Mouse (Mus musculus) forebrain, embryonic 12.5 days (tissue): Measurements from ENCODE around the gene Afdn. TPM values are rescaled to one million over a fixed set of nuclear protein-coding genes. Genes with fewer than 3 reads are reported as not detected.

ENCODE experiments used
- ATAC-seq: fragments of 200-750 bp; cut with Nextera tagmentation; 2 replicates; pipeline ENCODE4 v1.8.0; 2017; ENCODE audit warnings: moderate TSS enrichment; ENCODE audit not compliant: low FRiP score
- H3K27ac ChIP-seq: fragments of 300-500 bp; sonication (generic); 2 replicates; pipeline ENCODE4 v1.5.1; 2016; ENCODE audit warnings: mild to moderate bottlenecking
- H3K27me3 ChIP-seq: fragments of 300-500 bp; sonication (generic); 2 replicates; pipeline ENCODE4 v1.6.1; 2016; ENCODE audit warnings: mild to moderate bottlenecking
- H3K36me3 ChIP-seq: fragments of 300-500 bp; sonication (generic); replicated peaks from 2 replicates; pipeline ENCODE4 v1.6.1; 2016; ENCODE audit warnings: mild to moderate bottlenecking
- H3K4me1 ChIP-seq: fragments of 300-500 bp; sonication (generic); 2 replicates; pipeline ENCODE4 v1.6.1; 2016
- H3K4me2 ChIP-seq: fragments of 300-500 bp; sonication (generic); 2 replicates; pipeline ENCODE4 v1.6.1; 2016; ENCODE audit warnings: mild to moderate bottlenecking, moderate library complexity
- H3K4me3 ChIP-seq: fragments of 300-500 bp; sonication (generic); replicated peaks from 2 replicates; pipeline ENCODE4 v1.5.1; 2016; ENCODE audit warnings: mild to moderate bottlenecking
- H3K9ac ChIP-seq: fragments of 300-500 bp; sonication (generic); 2 replicates; pipeline ENCODE4 v1.6.1; 2016; ENCODE audit warnings: mild to moderate bottlenecking
- H3K9me3 ChIP-seq: fragments of 300-500 bp; sonication (generic); 2 replicates; pipeline ENCODE4 v1.6.1; 2016
- WGBS: fragments of 180-500 bp; shearing (Covaris S2); methylation state at CpG from one replicate; pipeline ENCODE4 v1.1.7; 2016; 5-methylcytosine and 5-hydroxymethylcytosine counted together
- polyA plus RNA-seq: library from polyadenylated mRNA; unstranded; fragments of >200 nt; fragmentation: Nextera tagmentation; extraction: Ambion mirVana; gene quantifications from 2 replicates; pipeline ENCODE4 v1.2.1, GENCODE M21; 2016

The Afdn gene
- polyA plus RNA-seq: 163 and 182 TPM in 2 replicates

DNA sequence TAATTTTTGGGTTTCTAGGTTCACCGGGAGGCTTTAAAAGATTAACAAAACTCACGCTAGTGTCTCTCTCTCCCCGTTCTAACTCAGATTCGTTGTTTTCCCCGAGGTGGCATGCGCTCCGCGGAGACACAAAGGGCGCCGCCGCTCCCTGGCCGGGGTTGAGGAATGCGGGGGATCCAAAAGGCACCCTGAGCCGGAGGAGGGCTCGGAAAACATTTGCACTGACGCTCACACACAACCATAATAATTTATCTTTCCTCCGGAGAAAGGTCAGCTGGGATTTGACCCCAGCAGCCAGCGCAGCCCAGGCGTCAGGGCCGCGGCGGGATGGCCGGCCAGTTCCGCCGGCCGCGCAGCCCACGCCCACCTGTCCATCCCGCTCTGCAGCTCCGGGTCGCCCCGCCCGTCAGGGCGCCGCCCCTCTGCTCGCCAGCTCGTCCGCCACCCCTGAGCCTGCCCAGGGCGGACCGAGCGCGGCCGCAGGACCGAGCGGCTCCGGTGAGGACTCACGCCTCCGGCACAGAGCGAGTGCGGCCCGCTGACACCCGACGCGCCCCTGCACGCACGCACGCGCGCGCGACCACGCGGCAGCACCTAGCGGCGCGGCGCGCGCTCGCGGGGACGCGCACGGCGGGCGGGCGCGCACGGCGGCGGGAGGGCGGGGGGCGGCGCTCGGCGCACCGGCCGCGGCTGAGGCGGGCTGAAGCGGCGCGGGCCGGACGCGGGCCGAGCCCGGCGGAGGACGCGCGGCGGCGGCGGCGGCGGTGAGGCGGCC, at the start of gene Afdn:
Afdn (plus strand) TSS at position 687 of the 775 bp plus-strand sequence.
- Histone ChIP-seq H3K4me2 (peak within 1 kb of the TSS; percentile 96), H3K9ac (peak within 1 kb of the TSS; percentile 95), H3K27me3 (no peaks in the 10 kb centered on the region), H3K36me3 (no peaks in the 10 kb centered on the region), H3K4me3 (peak within 1 kb of the TSS; percentile 97), H3K4me1 (peaks cover 40% of the 10 kb centered on the region), H3K27ac (peak within 1 kb of the TSS; percentile 98), H3K9me3 (no peaks in the 10 kb centered on the region)
- peak; percentile 90 for ATAC-seq
- under 1% methylated on average over 76 of the region's 108 CpGs for WGBS

DNA sequence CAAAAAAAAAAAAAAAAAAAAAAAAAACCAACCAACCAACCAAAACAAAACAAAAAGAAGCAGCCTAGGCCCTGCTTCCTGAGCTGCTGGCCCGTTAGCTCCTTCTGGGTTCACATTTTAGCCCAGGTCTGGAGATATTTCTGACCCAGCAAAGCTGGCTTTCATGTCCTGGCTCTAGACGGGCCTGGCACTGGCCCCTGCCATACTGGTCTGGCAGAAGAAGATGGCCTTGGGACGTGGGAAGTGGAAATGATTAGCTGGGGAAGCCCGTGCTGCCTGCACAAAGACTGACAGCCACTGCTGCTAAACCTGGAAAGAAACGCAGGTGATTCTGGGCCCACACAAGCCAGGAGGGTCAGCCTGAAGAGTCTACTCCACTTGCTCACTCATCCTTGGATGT, 49.2 kb upstream of the Afdn start:
- no peaks in the 10 kb centered on the region for H3K9me3 ChIP-seq
- WGBS: 96% methylated on average over 5 of the region's 5 CpGs
- H3K4me3 ChIP-seq: no peak overlapping the region
- H3K36me3 ChIP-seq: no peaks in the 10 kb centered on the region
- H3K4me1 ChIP-seq: no peaks in the 10 kb centered on the region
- H3K27me3 ChIP-seq: no peaks in the 10 kb centered on the region
- H3K9ac ChIP-seq: no peak overlapping the region
- H3K27ac ChIP-seq: no peak overlapping the region
- no peak overlapping the region for H3K4me2 ChIP-seq
- ATAC-seq: no peak

GRCm38 (mm10) chr17:13712116-13712515, 48.2 kb upstream of the Afdn start:
- no peak overlapping the region for H3K4me2 ChIP-seq
- 85% methylated on average over 6 of the region's 6 CpGs for WGBS
- no peaks in the 10 kb centered on the region for H3K36me3 ChIP-seq
- no peaks in the 10 kb centered on the region for H3K4me1 ChIP-seq
- H3K27ac ChIP-seq: no peak overlapping the region
- H3K27me3 ChIP-seq: no peaks in the 10 kb centered on the region
- ATAC-seq: no peak
- no peak overlapping the region for H3K4me3 ChIP-seq
- H3K9ac ChIP-seq: no peak overlapping the region
- no peaks in the 10 kb centered on the region for H3K9me3 ChIP-seq

- Histone ChIP-seq H3K4me2 (no peak overlapping the region), H3K4me3 (no peak overlapping the region), H3K4me1 (no peaks in the 10 kb centered on the region), H3K9ac (no peak overlapping the region), H3K27ac (no peak overlapping the region), H3K9me3 (no peaks in the 10 kb centered on the region), H3K27me3 (no peaks in the 10 kb centered on the region), H3K36me3 (no peaks in the 10 kb centered on the region)
- ATAC-seq: no peak
- WGBS: 93% methylated on average over 3 of the region's 3 CpGs
These were observed 47.8 kb upstream of the Afdn start for GRCm38 (mm10) chr17:13712518-13712917.

DNA sequence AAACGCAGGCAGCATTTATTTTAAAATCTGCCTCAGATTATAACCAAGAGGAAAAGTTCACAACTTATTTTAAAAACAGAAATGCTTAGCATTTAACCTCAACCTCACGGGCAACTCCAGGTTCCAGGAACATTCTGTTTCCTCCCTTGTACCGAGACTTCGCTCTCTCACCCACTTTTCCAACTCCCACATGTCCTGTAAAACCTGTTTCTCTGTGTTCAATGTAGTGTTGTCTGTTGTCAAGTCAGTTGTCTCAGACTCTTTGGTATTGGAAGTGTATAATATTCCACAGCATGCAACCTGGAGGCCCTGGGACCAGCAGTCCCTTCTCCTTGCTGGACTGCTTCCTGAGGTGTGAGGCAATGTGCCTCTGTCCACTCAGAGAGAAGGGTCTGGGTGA, 46.2 kb upstream of the Afdn start:
- Histone ChIP-seq H3K9ac (no peak overlapping the region), H3K9me3 (no peaks in the 10 kb centered on the region), H3K27ac (no peak overlapping the region), H3K36me3 (no peaks in the 10 kb centered on the region), H3K27me3 (no peaks in the 10 kb centered on the region), H3K4me1 (no peaks in the 10 kb centered on the region), H3K4me3 (no peak overlapping the region), H3K4me2 (no peak overlapping the region)
- WGBS: 87% methylated on average over 4 of the region's 4 CpGs
- ATAC-seq: no peak

DNA sequence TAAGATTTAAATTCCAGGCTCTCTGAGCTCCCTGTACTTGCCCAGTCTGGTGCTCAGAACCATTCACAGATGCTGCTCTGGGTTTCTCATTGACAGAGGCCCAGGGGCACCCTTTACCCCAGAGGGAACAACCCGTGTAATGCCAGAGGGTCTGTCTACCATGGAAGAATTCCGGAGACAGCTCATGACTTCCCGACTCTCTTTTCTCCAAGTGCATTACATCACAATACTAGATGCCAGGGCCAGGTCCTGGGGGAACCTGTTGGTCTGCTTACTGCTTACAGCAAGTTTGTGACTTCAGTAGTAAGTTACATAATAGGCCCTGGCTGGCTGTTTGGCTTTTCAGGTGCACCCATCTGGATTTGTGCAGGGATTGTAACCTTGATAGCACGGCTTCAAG, 45.7 kb upstream of the Afdn start:
- Histone ChIP-seq H3K9me3 (no peaks in the 10 kb centered on the region), H3K27ac (no peak overlapping the region), H3K9ac (no peak overlapping the region), H3K4me3 (no peak overlapping the region), H3K27me3 (no peaks in the 10 kb centered on the region), H3K36me3 (no peaks in the 10 kb centered on the region), H3K4me2 (no peak overlapping the region), H3K4me1 (no peaks in the 10 kb centered on the region)
- ATAC-seq: no peak
- WGBS: 71% methylated on average over 4 of the region's 4 CpGs

DNA sequence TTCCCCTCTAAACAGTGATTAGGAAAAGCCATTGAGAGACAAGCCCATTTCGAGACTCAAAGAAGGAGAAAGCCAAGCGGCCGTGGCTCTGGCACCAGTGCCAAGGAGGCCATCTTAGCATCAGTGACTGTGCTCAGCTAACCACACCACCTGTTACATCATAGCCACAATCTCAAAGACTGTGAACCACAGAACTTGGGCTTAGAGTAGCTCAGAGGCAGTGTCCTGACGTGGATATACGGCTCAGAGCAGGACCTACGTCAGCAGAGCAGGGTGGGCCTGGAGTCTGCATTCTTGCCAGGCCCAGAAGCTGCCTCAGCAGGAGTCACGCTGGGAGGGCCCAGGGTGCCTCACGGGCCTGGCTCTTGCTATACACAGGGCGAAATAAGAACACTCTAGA, 44.8 kb upstream of the Afdn start:
- Histone ChIP-seq H3K27ac (0 out of 2 replicates have a peak overlapping the region, but pooled peaks have one; percentile 5), H3K9ac (no peak overlapping the region), H3K4me2 (no peak overlapping the region), H3K4me3 (no peak overlapping the region), H3K36me3 (no peaks in the 10 kb centered on the region), H3K27me3 (no peaks in the 10 kb centered on the region), H3K4me1 (no peaks in the 10 kb centered on the region), H3K9me3 (no peaks in the 10 kb centered on the region)
- 77% methylated on average over 9 of the region's 9 CpGs for WGBS
- ATAC-seq: no peak

GRCm38 (mm10) chr17:13716336-13716735, 44.0 kb upstream of the Afdn start:
- H3K4me3 ChIP-seq: no peak overlapping the region
- ATAC-seq: no peak

GRCm38 (mm10) chr17:13717428-13717827, 42.9 kb upstream of the Afdn start:
- Histone ChIP-seq H3K27ac (no peak overlapping the region), H3K4me2 (no peak overlapping the region), H3K36me3 (no peaks in the 10 kb centered on the region), H3K27me3 (no peaks in the 10 kb centered on the region), H3K9me3 (no peaks in the 10 kb centered on the region), H3K4me3 (no peak overlapping the region), H3K9ac (no peak overlapping the region), H3K4me1 (peaks cover 7% of the 10 kb centered on the region)
- WGBS: 93% methylated on average over 11 of the region's 11 CpGs
- ATAC-seq: no peak

More at GRCm38 (mm10) chr17:13716336-13716735, 44.0 kb upstream of the Afdn start:
- no peaks in the 10 kb centered on the region for H3K9me3 ChIP-seq
- WGBS: 94% methylated on average over 6 of the region's 6 CpGs
- no peaks in the 10 kb centered on the region for H3K4me1 ChIP-seq
- no peak overlapping the region for H3K9ac ChIP-seq
- no peak overlapping the region for H3K4me2 ChIP-seq
- no peaks in the 10 kb centered on the region for H3K36me3 ChIP-seq
- no peaks in the 10 kb centered on the region for H3K27me3 ChIP-seq
- H3K27ac ChIP-seq: no peak overlapping the region

GRCm38 (mm10) chr17:13720187-13720586, 40.2 kb upstream of the Afdn start:
- no peak overlapping the region for H3K9ac ChIP-seq
- no peaks in the 10 kb centered on the region for H3K9me3 ChIP-seq
- no peaks in the 10 kb centered on the region for H3K36me3 ChIP-seq
- 90% methylated on average over 5 of the region's 5 CpGs for WGBS
- H3K4me1 ChIP-seq: peaks cover 20% of the 10 kb centered on the region
- no peak overlapping the region for H3K4me3 ChIP-seq
- H3K27ac ChIP-seq: no peak overlapping the region
- no peaks in the 10 kb centered on the region for H3K27me3 ChIP-seq
- no peak overlapping the region for H3K4me2 ChIP-seq
- ATAC-seq: no peak

GRCm38 (mm10) chr17:13721372-13721771, 39.0 kb upstream of the Afdn start:
- Histone ChIP-seq H3K27me3 (no peaks in the 10 kb centered on the region), H3K9ac (no peak overlapping the region), H3K4me2 (no peak overlapping the region), H3K9me3 (no peaks in the 10 kb centered on the region), H3K36me3 (no peaks in the 10 kb centered on the region), H3K27ac (no peak overlapping the region), H3K4me1 (peaks cover 21% of the 10 kb centered on the region), H3K4me3 (no peak overlapping the region)
- WGBS: 84% methylated on average over 2 of the region's 2 CpGs
- ATAC-seq: no peak

DNA sequence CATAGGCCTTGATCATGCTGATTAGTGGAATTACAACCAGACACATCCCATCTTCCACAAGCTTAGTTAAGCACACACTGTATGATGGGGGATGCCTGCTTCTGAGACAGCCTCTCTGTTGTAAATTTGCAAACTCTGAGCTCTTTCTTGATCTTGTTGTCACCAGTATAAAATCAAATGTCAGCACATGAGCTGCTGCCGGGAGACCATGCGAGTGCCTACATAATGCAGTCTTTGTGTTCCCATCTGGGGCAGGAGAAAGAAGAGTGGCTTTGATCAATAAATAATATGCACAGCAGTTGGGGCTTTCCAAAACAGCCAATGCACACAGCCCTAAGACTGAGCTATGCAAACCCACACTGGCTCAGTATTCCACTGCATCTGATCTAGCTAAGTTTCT, 37.9 kb upstream of the Afdn start:
- Histone ChIP-seq H3K9me3 (no peaks in the 10 kb centered on the region), H3K4me1 (peaks cover 21% of the 10 kb centered on the region), H3K36me3 (no peaks in the 10 kb centered on the region), H3K27ac (0 out of 2 replicates have a peak overlapping the region, but pooled peaks have one; percentile 25), H3K27me3 (no peaks in the 10 kb centered on the region), H3K4me2 (no peak overlapping the region), H3K4me3 (no peak overlapping the region), H3K9ac (no peak overlapping the region)
- peak; percentile 41; the same call in 1 of the 2 replicates for ATAC-seq
- WGBS: 11% methylated on average over 2 of the region's 2 CpGs

DNA sequence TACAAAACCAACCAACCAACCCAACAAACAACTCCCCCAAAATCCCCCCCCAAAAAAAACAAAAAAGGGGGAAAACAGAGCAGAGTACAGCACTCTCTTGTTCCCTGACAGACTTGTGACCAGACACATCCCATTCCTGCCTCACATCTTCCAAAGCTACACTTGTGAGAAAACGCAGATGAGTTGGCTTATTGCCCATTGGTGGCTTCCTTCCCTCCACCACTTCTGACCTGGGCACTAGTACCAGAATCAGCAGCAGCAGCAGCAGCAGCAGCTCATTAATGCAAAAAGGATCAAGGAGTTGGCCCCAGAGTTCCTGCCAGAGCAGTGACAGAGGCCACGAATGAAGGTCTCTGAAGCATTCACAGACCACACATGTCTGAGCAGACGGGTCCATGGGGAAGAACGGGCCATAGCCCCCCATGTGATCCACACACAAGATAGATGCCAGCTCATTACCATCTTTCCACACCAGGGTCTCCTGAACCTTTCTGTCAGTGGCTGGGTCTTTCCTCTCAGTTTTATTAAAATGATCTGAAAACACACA, 35.3 kb upstream of the Afdn start:
- 0 out of 2 replicates have a peak, but pooled peaks have one; percentile 20 for ATAC-seq
- WGBS: 63% methylated on average over 4 of the region's 4 CpGs
- no peaks in the 10 kb centered on the region for H3K36me3 ChIP-seq
- H3K4me2 ChIP-seq: no peak overlapping the region
- no peaks in the 10 kb centered on the region for H3K27me3 ChIP-seq
- H3K27ac ChIP-seq: no peak overlapping the region
- no peaks in the 10 kb centered on the region for H3K9me3 ChIP-seq
- peaks cover 21% of the 10 kb centered on the region for H3K4me1 ChIP-seq
- H3K9ac ChIP-seq: no peak overlapping the region
- H3K4me3 ChIP-seq: no peak overlapping the region
